Comparison of ENCODE assay signal across 18 mouse cellular contexts in the genomic region with DNA sequence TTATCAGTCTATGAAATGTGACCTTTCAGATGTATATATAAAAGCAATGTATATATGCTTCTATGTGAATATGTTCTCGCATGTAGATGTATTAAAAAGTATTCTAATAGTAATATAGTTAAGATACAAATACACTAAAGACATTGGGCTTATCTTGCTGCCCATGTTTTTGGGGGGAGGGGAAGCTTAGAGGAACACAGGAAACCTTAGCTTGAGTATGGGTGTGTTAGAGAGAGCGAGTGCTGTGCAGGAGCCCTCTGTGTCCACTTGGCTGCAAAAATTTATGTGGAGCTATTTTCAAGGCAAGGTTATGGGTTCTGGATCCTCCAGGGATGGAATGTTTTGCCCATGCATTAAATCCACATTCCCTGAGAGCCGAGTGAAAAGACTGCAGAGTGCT. TPM values are rescaled to one million over a fixed set of nuclear protein-coding genes. Genes with fewer than 3 reads are reported as not detected.
"Had no signal": no experiment of that assay in that cellular context is flagged by ENCODE, and none has a peak within 500 bp of the region (broad histone marks: within the 10 kb centered on the region; RNA-seq: fewer than 3 reads in every experiment).

No protein-coding gene starts in this region.

- H3K36me3 ChIP-seq: midbrain, embryonic 10.5 days; midbrain, embryonic 12.5 days; neural tube, embryonic 12.5 days; stomach, embryonic 15.5 days had no signal

- H3K4me2 ChIP-seq: lung, embryonic 14.5 days; midbrain, embryonic 12.5 days; neural tube, embryonic 12.5 days; stomach, embryonic 15.5 days had no signal

- H3K27ac ChIP-seq: liver, embryonic 14.5 days; midbrain, embryonic 10.5 days; midbrain, embryonic 12.5 days; neural tube, embryonic 12.5 days; stomach, embryonic 15.5 days; stomach, postnatal 0 days had no signal

- H3K9ac ChIP-seq: liver, embryonic 14.5 days; lung, embryonic 14.5 days; midbrain, embryonic 12.5 days; neural tube, embryonic 12.5 days; stomach, embryonic 15.5 days had no signal

- H3K9me3 ChIP-seq: megakaryocyte, embryonic 14.5 days; midbrain, embryonic 10.5 days; midbrain, embryonic 12.5 days; neural tube, embryonic 12.5 days; stomach, embryonic 15.5 days had no signal

- H3K4me1 ChIP-seq: megakaryocyte, embryonic 14.5 days; midbrain, embryonic 10.5 days; midbrain, embryonic 12.5 days; neural tube, embryonic 12.5 days; stomach, embryonic 15.5 days had no signal

- DNase-seq: lung, adult 18-20 months; lung, embryonic 14.5 days; lung, postnatal 10 days; lung, postnatal 4 days; midbrain, embryonic 14.5 days; right cerebral cortex, postnatal 14 days; thymus, adult 2 months; thymus, postnatal 25 days; thymus, postnatal 4 days had no signal

- ATAC-seq: midbrain, embryonic 16.5 days had no signal

- H3K4me3 ChIP-seq: megakaryocyte, embryonic 14.5 days; midbrain, embryonic 10.5 days; midbrain, embryonic 12.5 days; neural tube, embryonic 12.5 days; stomach, embryonic 15.5 days had no signal

- H3K27me3 ChIP-seq: megakaryocyte, embryonic 14.5 days; midbrain, embryonic 12.5 days; neural tube, embryonic 12.5 days; stomach, embryonic 15.5 days had no signal

RNA-seq across cellular contexts. Expression of a gene that starts 15.1 kb away (rescaled TPM):
- total RNA-seq: monocyte, adult 5-6 weeks had no signal
